Mouse (Mus musculus): Measurements from ENCODE around the gene Myoz2. TPM values are rescaled to one million over a fixed set of nuclear protein-coding genes. Genes with fewer than 3 reads are reported as not detected.
A peak's percentile ranks its signal among the peaks of the same experiment; 100 is the strongest.

Myoz2 gene
- polyA plus RNA-seq (2015; fragmentation: Nextera tagmentation; extraction: Ambion mirVana): 3.6 and 21.6 TPM in 2 replicates

DNA sequence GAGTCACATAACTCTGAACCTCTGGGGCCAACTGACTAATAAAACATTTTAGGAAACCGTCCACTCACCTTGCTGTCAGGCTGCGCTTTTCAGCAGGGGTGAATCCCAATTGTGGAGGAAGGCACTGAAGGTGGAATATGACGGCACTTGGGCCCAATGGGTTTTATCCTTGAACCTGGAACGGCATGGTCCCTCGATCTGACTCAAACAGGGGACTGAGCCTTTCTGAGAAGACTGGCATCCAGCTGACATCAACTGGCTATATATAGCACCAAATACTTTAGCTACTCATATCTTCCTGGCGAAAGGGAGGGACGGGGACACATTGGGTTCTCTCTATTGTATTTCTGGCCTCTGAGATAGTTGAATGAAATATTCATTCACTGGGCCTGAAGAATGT is at the start of gene Myoz2:
Gene Myoz2 (minus strand): TSS at position 264 of the 400 bp plus-strand sequence.
- Histone ChIP-seq H3K4me1 (ENCODE audit: control insufficient read depth, insufficient read depth, low read length) (no peaks in the 10 kb centered on the region), H3K9ac (ENCODE audit: low read length) (no peak within 1 kb of the TSS), H3K9me3 (replicated peaks; ENCODE audit: control insufficient read depth, low read length) (no peaks in the 10 kb centered on the region), H3K27ac (ENCODE audit: low read length) (no peak within 1 kb of the TSS), H3K36me3 (ENCODE audit: control insufficient read depth, insufficient read depth, low read length) (no peaks in the 10 kb centered on the region), H3K27me3 (ENCODE audit: control insufficient read depth, insufficient read depth, low read length) (no peaks in the 10 kb centered on the region), H3K4me3 (replicated peaks; ENCODE audit: low read length) (no peak within 1 kb of the TSS), H3K4me2 (ENCODE audit: low read depth, low read length) (no peak within 1 kb of the TSS)
- ATAC-seq (ENCODE audit: insufficient read depth, low FRiP score): no peak
- 83% methylated on average over 7 of the region's 7 CpGs for WGBS

DNA sequence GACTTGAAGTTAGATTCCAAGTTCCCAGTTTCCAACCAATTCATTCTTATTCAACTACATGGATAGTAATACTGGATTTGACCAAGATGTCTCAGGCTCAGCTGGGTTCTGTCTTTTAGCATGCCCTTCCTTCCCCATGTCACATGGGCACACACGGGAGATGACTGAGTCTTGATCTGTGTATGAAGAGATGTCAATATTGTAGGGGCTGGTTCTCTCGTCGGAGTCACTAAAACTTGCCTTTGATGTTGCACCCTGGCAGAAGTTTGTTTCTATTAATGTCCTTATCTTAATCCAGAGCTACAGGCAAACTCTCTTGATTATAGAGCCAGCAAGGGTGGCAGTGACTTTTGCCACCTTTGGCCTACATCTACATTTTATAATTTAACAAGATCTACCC is 46.9 kb upstream of the Myoz2 start:
- H3K9me3 ChIP-seq (replicated peaks; ENCODE audit: control insufficient read depth, low read length): no peaks in the 10 kb centered on the region
- H3K27ac ChIP-seq (ENCODE audit: low read length): peak overlapping the region; percentile 66; the same call in 1 of the 2 replicates
- 57% methylated on average over 3 of the region's 3 CpGs for WGBS
- no peak overlapping the region for H3K9ac ChIP-seq (ENCODE audit: low read length)
- H3K27me3 ChIP-seq (ENCODE audit: control insufficient read depth, insufficient read depth, low read length): no peaks in the 10 kb centered on the region
- H3K4me3 ChIP-seq (replicated peaks; ENCODE audit: low read length): no peak overlapping the region
- peaks cover 10% of the 10 kb centered on the region; the same call in 1 of the 2 replicates for H3K4me1 ChIP-seq (ENCODE audit: control insufficient read depth, insufficient read depth, low read length)
- H3K36me3 ChIP-seq (ENCODE audit: control insufficient read depth, insufficient read depth, low read length): no peaks in the 10 kb centered on the region
- ATAC-seq (ENCODE audit: insufficient read depth, low FRiP score): no peak
- H3K4me2 ChIP-seq (ENCODE audit: low read depth, low read length): no peak overlapping the region

DNA sequence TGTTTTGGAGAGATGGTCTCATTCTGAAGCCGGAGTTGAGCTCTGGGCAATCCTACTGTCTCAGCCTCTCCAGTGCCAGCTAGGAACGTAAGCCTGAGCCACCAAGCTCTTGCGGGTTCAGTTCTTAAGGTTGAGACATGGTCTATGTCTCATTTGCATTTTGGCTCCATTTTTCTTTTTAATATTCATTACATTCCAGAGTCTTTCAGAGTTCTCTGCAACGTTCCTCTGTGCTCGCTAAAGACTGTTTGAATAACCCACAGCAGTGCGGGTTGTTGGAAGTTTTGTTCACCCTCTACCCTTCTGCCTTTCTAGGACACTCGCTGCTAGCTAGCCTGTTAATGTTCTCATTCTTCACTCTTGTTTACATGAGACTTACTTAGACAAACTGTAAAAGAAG is 46.1 kb upstream of the Myoz2 start:
- Histone ChIP-seq H3K9me3 (replicated peaks; ENCODE audit: control insufficient read depth, low read length) (no peaks in the 10 kb centered on the region), H3K4me1 (ENCODE audit: control insufficient read depth, insufficient read depth, low read length) (peaks cover 8% of the 10 kb centered on the region; the same call in 1 of the 2 replicates), H3K4me2 (ENCODE audit: low read depth, low read length) (no peak overlapping the region), H3K27me3 (ENCODE audit: control insufficient read depth, insufficient read depth, low read length) (no peaks in the 10 kb centered on the region), H3K4me3 (replicated peaks; ENCODE audit: low read length) (no peak overlapping the region), H3K27ac (ENCODE audit: low read length) (peak overlapping the region; percentile 66), H3K36me3 (ENCODE audit: control insufficient read depth, insufficient read depth, low read length) (no peaks in the 10 kb centered on the region), H3K9ac (ENCODE audit: low read length) (no peak overlapping the region)
- no peak for ATAC-seq (ENCODE audit: insufficient read depth, low FRiP score)
- WGBS: 38% methylated on average over 7 of the region's 7 CpGs

- Histone ChIP-seq H3K4me3 (replicated peaks; ENCODE audit: low read length) (no peak overlapping the region), H3K36me3 (ENCODE audit: control insufficient read depth, insufficient read depth, low read length) (no peaks in the 10 kb centered on the region), H3K9ac (ENCODE audit: low read length) (peak overlapping the region; percentile 37; the same call in 1 of the 2 replicates), H3K4me1 (ENCODE audit: control insufficient read depth, insufficient read depth, low read length) (peaks cover 6% of the 10 kb centered on the region; the same call in 1 of the 2 replicates), H3K4me2 (ENCODE audit: low read depth, low read length) (no peak overlapping the region), H3K27ac (ENCODE audit: low read length) (peak overlapping the region; percentile 66), H3K9me3 (replicated peaks; ENCODE audit: control insufficient read depth, low read length) (no peaks in the 10 kb centered on the region), H3K27me3 (ENCODE audit: control insufficient read depth, insufficient read depth, low read length) (no peaks in the 10 kb centered on the region)
- 59% methylated on average over 19 of the region's 19 CpGs for WGBS
- ATAC-seq (ENCODE audit: insufficient read depth, low FRiP score): no peak
These were observed 45.4 kb upstream of the Myoz2 start for GRCm38 (mm10) chr3:123080017-123080725.

DNA sequence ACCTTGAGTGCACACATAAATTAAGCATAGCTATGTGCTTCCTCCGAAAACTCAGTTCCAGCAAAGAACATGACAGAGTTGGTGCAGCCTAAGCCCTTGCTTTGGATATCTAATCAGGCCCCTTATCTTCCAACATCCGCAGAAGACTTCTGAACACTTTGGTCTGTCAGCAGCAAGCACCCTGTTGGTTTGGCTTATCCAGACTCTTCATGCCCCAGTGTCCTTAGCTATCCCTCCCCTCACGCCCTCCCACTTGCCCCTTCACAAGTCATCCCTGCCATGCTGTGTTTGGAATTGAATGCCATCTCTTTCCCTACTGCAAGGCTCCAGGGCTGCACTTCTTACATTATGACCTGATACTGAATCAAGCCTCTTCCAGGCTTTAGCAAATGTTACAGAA is 40.9 kb upstream of the Myoz2 start:
- Histone ChIP-seq H3K36me3 (ENCODE audit: control insufficient read depth, insufficient read depth, low read length) (no peaks in the 10 kb centered on the region), H3K27ac (ENCODE audit: low read length) (no peak overlapping the region), H3K4me1 (ENCODE audit: control insufficient read depth, insufficient read depth, low read length) (0 out of 2 replicates have a peak, but pooled peaks cover 7% of the 10 kb centered on the region), H3K4me3 (replicated peaks; ENCODE audit: low read length) (no peak overlapping the region), H3K9me3 (replicated peaks; ENCODE audit: control insufficient read depth, low read length) (no peaks in the 10 kb centered on the region), H3K4me2 (ENCODE audit: low read depth, low read length) (no peak overlapping the region), H3K9ac (ENCODE audit: low read length) (no peak overlapping the region), H3K27me3 (ENCODE audit: control insufficient read depth, insufficient read depth, low read length) (no peaks in the 10 kb centered on the region)
- 83% methylated on average over 3 of the region's 3 CpGs for WGBS
- no peak for ATAC-seq (ENCODE audit: insufficient read depth, low FRiP score)

DNA sequence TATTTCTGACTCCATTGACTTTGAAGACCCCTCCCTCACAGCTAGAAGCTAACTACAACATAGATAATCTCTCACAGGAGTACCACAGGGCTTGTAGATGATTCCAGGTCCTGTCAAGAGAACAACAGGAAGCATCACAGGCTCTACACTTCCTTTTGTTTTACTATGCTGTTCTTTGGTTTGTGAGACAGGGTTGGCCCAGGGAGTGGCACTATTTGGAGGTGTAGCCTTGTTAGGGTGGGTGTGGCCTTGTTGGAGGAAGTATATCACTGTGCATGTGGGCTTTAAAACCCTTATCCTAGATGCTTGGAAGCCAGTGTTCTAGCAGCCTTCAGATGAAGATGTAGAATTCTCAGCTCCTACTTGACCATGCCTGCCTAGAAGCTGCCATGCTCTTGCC is 40.2 kb upstream of the Myoz2 start:
- no peak overlapping the region for H3K4me2 ChIP-seq (ENCODE audit: low read depth, low read length)
- H3K27me3 ChIP-seq (ENCODE audit: control insufficient read depth, insufficient read depth, low read length): no peaks in the 10 kb centered on the region
- no peak overlapping the region for H3K4me3 ChIP-seq (replicated peaks; ENCODE audit: low read length)
- H3K4me1 ChIP-seq (ENCODE audit: control insufficient read depth, insufficient read depth, low read length): 0 out of 2 replicates have a peak, but pooled peaks cover 5% of the 10 kb centered on the region
- no peaks in the 10 kb centered on the region for H3K36me3 ChIP-seq (ENCODE audit: control insufficient read depth, insufficient read depth, low read length)
- no peaks in the 10 kb centered on the region for H3K9me3 ChIP-seq (replicated peaks; ENCODE audit: control insufficient read depth, low read length)
- no peak for ATAC-seq (ENCODE audit: insufficient read depth, low FRiP score)
- H3K27ac ChIP-seq (ENCODE audit: low read length): no peak overlapping the region
- no peak overlapping the region for H3K9ac ChIP-seq (ENCODE audit: low read length)

DNA sequence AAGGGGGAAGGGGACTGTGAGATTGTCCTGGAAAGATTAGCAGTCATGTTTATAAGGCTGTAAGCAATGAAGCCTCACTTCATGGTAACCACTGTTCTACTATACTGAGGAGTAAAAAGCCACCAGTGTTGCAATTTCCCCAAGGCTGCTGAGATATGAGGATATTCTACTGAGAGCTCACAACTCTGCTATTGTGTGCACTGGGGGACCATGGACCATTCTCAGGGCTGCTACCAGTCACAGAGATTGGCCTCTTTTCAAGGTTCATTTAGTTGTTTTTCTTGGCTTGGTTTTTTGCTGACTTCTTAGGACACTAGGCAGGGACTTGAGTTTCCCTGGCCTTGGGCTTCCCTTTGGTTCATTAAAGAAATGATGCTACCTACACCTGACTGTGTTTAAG is 38.5 kb upstream of the Myoz2 start:
- Histone ChIP-seq H3K27ac (ENCODE audit: low read length) (peak overlapping the region; percentile 51), H3K27me3 (ENCODE audit: control insufficient read depth, insufficient read depth, low read length) (no peaks in the 10 kb centered on the region), H3K4me3 (replicated peaks; ENCODE audit: low read length) (no peak overlapping the region), H3K4me1 (ENCODE audit: control insufficient read depth, insufficient read depth, low read length) (0 out of 2 replicates have a peak, but pooled peaks cover 5% of the 10 kb centered on the region), H3K36me3 (ENCODE audit: control insufficient read depth, insufficient read depth, low read length) (no peaks in the 10 kb centered on the region), H3K9me3 (replicated peaks; ENCODE audit: control insufficient read depth, low read length) (no peaks in the 10 kb centered on the region), H3K4me2 (ENCODE audit: low read depth, low read length) (no peak overlapping the region), H3K9ac (ENCODE audit: low read length) (no peak overlapping the region)
- no peak for ATAC-seq (ENCODE audit: insufficient read depth, low FRiP score)

GRCm38 (mm10) chr3:123072472-123072871 is 37.7 kb upstream of the Myoz2 start:
- Histone ChIP-seq H3K27me3 (ENCODE audit: control insufficient read depth, insufficient read depth, low read length) (no peaks in the 10 kb centered on the region), H3K36me3 (ENCODE audit: control insufficient read depth, insufficient read depth, low read length) (no peaks in the 10 kb centered on the region), H3K4me1 (ENCODE audit: control insufficient read depth, insufficient read depth, low read length) (0 out of 2 replicates have a peak, but pooled peaks cover 5% of the 10 kb centered on the region), H3K9ac (ENCODE audit: low read length) (no peak overlapping the region), H3K4me3 (replicated peaks; ENCODE audit: low read length) (no peak overlapping the region), H3K27ac (ENCODE audit: low read length) (peak overlapping the region; percentile 12; the same call in 1 of the 2 replicates), H3K4me2 (ENCODE audit: low read depth, low read length) (no peak overlapping the region), H3K9me3 (replicated peaks; ENCODE audit: control insufficient read depth, low read length) (no peaks in the 10 kb centered on the region)
- WGBS: no CpG with 5 or more reads among the region's 1 CpGs
- ATAC-seq (ENCODE audit: insufficient read depth, low FRiP score): no peak

DNA sequence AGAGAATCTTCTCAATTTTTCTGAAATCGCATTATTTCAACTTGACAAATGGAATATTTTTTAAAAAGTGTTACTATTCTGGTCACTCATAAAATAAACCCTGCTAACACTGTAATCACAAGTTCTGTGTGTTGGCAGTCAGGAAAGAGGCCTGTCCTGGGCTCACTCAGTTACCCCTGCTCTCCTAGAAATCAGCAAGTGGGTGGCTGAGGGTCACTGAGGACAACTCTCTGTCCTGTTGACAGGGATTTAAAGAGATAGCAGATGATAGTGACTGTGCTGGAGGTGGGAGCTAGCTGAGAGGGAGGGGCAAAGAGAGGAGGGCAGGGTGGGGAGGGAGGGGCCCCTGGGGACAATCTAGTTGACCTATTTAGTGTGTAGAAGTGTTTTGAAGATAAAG is 36.2 kb upstream of the Myoz2 start:
- Histone ChIP-seq H3K9me3 (replicated peaks; ENCODE audit: control insufficient read depth, low read length) (no peaks in the 10 kb centered on the region), H3K9ac (ENCODE audit: low read length) (no peak overlapping the region), H3K36me3 (ENCODE audit: control insufficient read depth, insufficient read depth, low read length) (no peaks in the 10 kb centered on the region), H3K4me1 (ENCODE audit: control insufficient read depth, insufficient read depth, low read length) (peaks cover 8% of the 10 kb centered on the region; the same call in 1 of the 2 replicates), H3K27ac (ENCODE audit: low read length) (no peak overlapping the region), H3K4me2 (ENCODE audit: low read depth, low read length) (no peak overlapping the region), H3K4me3 (replicated peaks; ENCODE audit: low read length) (no peak overlapping the region), H3K27me3 (ENCODE audit: control insufficient read depth, insufficient read depth, low read length) (no peaks in the 10 kb centered on the region)
- WGBS: 86% methylated on average over 1 of the region's 1 CpGs
- no peak for ATAC-seq (ENCODE audit: insufficient read depth, low FRiP score)

Data from stomach, embryonic 16.5 days (tissue).